Mouse (Mus musculus) liver, embryonic 11.5 days (tissue): Measurements from ENCODE around the gene Ybx3. TPM values are rescaled to one million over a fixed set of nuclear protein-coding genes. Genes with fewer than 3 reads are reported as not detected.

ENCODE experiments used
- ATAC-seq: fragments of 200-750 bp; cut with Nextera tagmentation; replicated peaks from 2 replicates; pipeline ENCODE4 v1.8.0; 2017; ENCODE audit warnings: moderate number of reproducible peaks, mild to moderate bottlenecking, moderate TSS enrichment, moderate library complexity; ENCODE audit not compliant: low FRiP score
- DNase-seq: peaks from one replicate; pipeline ENCODE4 v3.0.0-alpha.2; 2017; ENCODE audit warnings: low spot score
- H3K27ac ChIP-seq: fragments of 300-500 bp; sonication (generic); 2 replicates; pipeline ENCODE4 v1.5.1; 2014; ENCODE audit warnings: mild to moderate bottlenecking, low read depth, low read length, control low read depth
- H3K27me3 ChIP-seq: fragments of 300-500 bp; sonication (generic); replicated peaks from 2 replicates; pipeline ENCODE4 v1.6.1; 2014; ENCODE audit warnings: low read length, mixed read lengths; ENCODE audit not compliant: control insufficient read depth, insufficient read depth
- H3K36me3 ChIP-seq: fragments of 300-500 bp; sonication (generic); 2 replicates; pipeline ENCODE4 v1.6.1; 2014; ENCODE audit warnings: mild to moderate bottlenecking, low read length, moderate library complexity, mixed read lengths; ENCODE audit not compliant: control insufficient read depth, insufficient read depth
- H3K4me1 ChIP-seq: fragments of 300-500 bp; sonication (generic); replicated peaks from 2 replicates; pipeline ENCODE4 v1.6.1; 2014; ENCODE audit warnings: low read length, mixed read lengths; ENCODE audit not compliant: control insufficient read depth, insufficient read depth
- H3K4me2 ChIP-seq: fragments of 300-500 bp; sonication (generic); 2 replicates; pipeline ENCODE4 v1.6.1; 2014; ENCODE audit warnings: mild to moderate bottlenecking, control low read depth, moderate library complexity
- H3K4me3 ChIP-seq: fragments of 300-500 bp; sonication (generic); 2 replicates; pipeline ENCODE4 v1.5.1; 2014; ENCODE audit warnings: low read depth, low read length, control low read depth
- H3K9ac ChIP-seq: fragments of 300-500 bp; sonication (generic); 2 replicates; pipeline ENCODE4 v1.6.1; 2014; ENCODE audit warnings: low read depth, low read length, control low read depth
- H3K9me3 ChIP-seq: fragments of 300-500 bp; sonication (generic); 2 replicates; pipeline ENCODE4 v1.6.1; 2016; ENCODE audit warnings: low read length, inconsistent platforms, mixed read lengths; ENCODE audit not compliant: control insufficient read depth
- WGBS: fragments of 180-500 bp; shearing (Covaris S2); extraction: QIAGEN DNeasy Blood & Tissue Kit; methylation state at CpG from one replicate; pipeline ENCODE4 v1.1.7; 2014; 5-methylcytosine and 5-hydroxymethylcytosine counted together
- polyA plus RNA-seq: library from polyadenylated mRNA; unstranded; fragments of >200 nt; fragmentation: Nextera tagmentation; extraction: Ambion mirVana; gene quantifications from 2 replicates; pipeline ENCODE4 v1.2.1, GENCODE M21; 2014

Ybx3 gene
- polyA plus RNA-seq, 1 experiment from 2014 or later: 125 TPM

- no peak for DNase-seq
- Histone ChIP-seq H3K4me3 (no peak overlapping the region), H3K9ac (no peak overlapping the region), H3K9me3 (no peaks in the 10 kb centered on the region), H3K4me2 (no peak overlapping the region), H3K27me3 (peaks cover 7% of the 10 kb centered on the region; the same call in 1 of the 2 replicates), H3K4me1 (peaks cover 7% of the 10 kb centered on the region), H3K27ac (no peak overlapping the region), H3K36me3 (peaks cover 9% of the 10 kb centered on the region)
- ATAC-seq: peak; percentile 37
- WGBS: 50% methylated on average over 2 of the region's 2 CpGs
These were observed 28.7 kb downstream of the Ybx3 start for GRCm38 (mm10) chr6:131359543-131359942.

GRCm38 (mm10) chr6:131354913-131355312, 33.4 kb downstream of the Ybx3 start:
- Histone ChIP-seq H3K27ac (no peak overlapping the region), H3K4me1 (peaks cover 5% of the 10 kb centered on the region), H3K9ac (no peak overlapping the region), H3K27me3 (peaks cover 11% of the 10 kb centered on the region), H3K9me3 (no peaks in the 10 kb centered on the region), H3K36me3 (no peaks in the 10 kb centered on the region), H3K4me2 (no peak overlapping the region), H3K4me3 (no peak overlapping the region)
- 49% methylated on average over 4 of the region's 4 CpGs for WGBS
- DNase-seq: no peak
- ATAC-seq: no peak

GRCm38 (mm10) chr6:131353352-131353919, 34.8 kb downstream of the Ybx3 start, which contains the start of gene Styk1:
Gene Styk1 (minus strand): TSS chr6:131353597.
- ATAC-seq: peak; percentile 81
- no peaks in the 10 kb centered on the region for H3K36me3 ChIP-seq
- peak within 1 kb of the TSS; percentile 10; the same call in 1 of the 2 replicates for H3K9ac ChIP-seq
- H3K9me3 ChIP-seq: no peaks in the 10 kb centered on the region
- H3K4me2 ChIP-seq: peak within 1 kb of the TSS; percentile 48
- under 1% methylated on average over 16 of the region's 16 CpGs for WGBS
- H3K27ac ChIP-seq: no peak within 1 kb of the TSS
- DNase-seq: peak; percentile 59
- H3K4me1 ChIP-seq: no peaks in the 10 kb centered on the region
- H3K4me3 ChIP-seq: peak within 1 kb of the TSS; percentile 26
- H3K27me3 ChIP-seq: peaks cover 13% of the 10 kb centered on the region

GRCm38 (mm10) chr6:131347026-131347425, 41.2 kb downstream of the Ybx3 start:
- H3K36me3 ChIP-seq: no peaks in the 10 kb centered on the region
- H3K4me1 ChIP-seq: no peaks in the 10 kb centered on the region
- no peak for ATAC-seq
- no peak overlapping the region for H3K27ac ChIP-seq
- no peak overlapping the region for H3K9ac ChIP-seq
- H3K9me3 ChIP-seq: no peaks in the 10 kb centered on the region
- 68% methylated on average over 2 of the region's 2 CpGs for WGBS
- no peak overlapping the region for H3K4me3 ChIP-seq
- no peak for DNase-seq
- H3K27me3 ChIP-seq: peaks cover 2% of the 10 kb centered on the region; the same call in 1 of the 2 replicates
- no peak overlapping the region for H3K4me2 ChIP-seq

GRCm38 (mm10) chr6:131344346-131344745, 43.9 kb downstream of the Ybx3 start:
- 73% methylated on average over 7 of the region's 7 CpGs for WGBS
- Histone ChIP-seq H3K36me3 (no peaks in the 10 kb centered on the region), H3K4me2 (no peak overlapping the region), H3K4me1 (no peaks in the 10 kb centered on the region), H3K27me3 (no peaks in the 10 kb centered on the region; the same call in 1 of the 2 replicates), H3K9ac (no peak overlapping the region), H3K4me3 (no peak overlapping the region), H3K9me3 (no peaks in the 10 kb centered on the region), H3K27ac (no peak overlapping the region)
- no peak for ATAC-seq
- DNase-seq: no peak

GRCm38 (mm10) chr6:131340082-131340481, 48.2 kb downstream of the Ybx3 start:
- no peak overlapping the region for H3K4me3 ChIP-seq
- no peak overlapping the region for H3K27ac ChIP-seq
- H3K9me3 ChIP-seq: no peaks in the 10 kb centered on the region
- no peaks in the 10 kb centered on the region for H3K36me3 ChIP-seq
- WGBS: 59% methylated on average over 3 of the region's 3 CpGs
- H3K4me2 ChIP-seq: no peak overlapping the region
- H3K4me1 ChIP-seq: no peaks in the 10 kb centered on the region
- H3K9ac ChIP-seq: no peak overlapping the region
- ATAC-seq (no peak), DNase-seq (no peak)
- H3K27me3 ChIP-seq: no peaks in the 10 kb centered on the region

GRCm38 (mm10) chr6:131339309-131339708, 49.0 kb downstream of the Ybx3 start:
- Histone ChIP-seq H3K4me3 (no peak overlapping the region), H3K4me2 (no peak overlapping the region), H3K9ac (no peak overlapping the region), H3K9me3 (no peaks in the 10 kb centered on the region), H3K27ac (no peak overlapping the region), H3K4me1 (no peaks in the 10 kb centered on the region), H3K36me3 (no peaks in the 10 kb centered on the region), H3K27me3 (no peaks in the 10 kb centered on the region)
- DNase-seq (no peak), ATAC-seq (no peak)
- 75% methylated on average over 3 of the region's 3 CpGs for WGBS

- Histone ChIP-seq H3K9me3 (no peaks in the 10 kb centered on the region), H3K27ac (no peak overlapping the region), H3K4me2 (no peak overlapping the region), H3K4me3 (no peak overlapping the region), H3K4me1 (no peaks in the 10 kb centered on the region), H3K9ac (no peak overlapping the region), H3K27me3 (no peaks in the 10 kb centered on the region), H3K36me3 (no peaks in the 10 kb centered on the region)
- DNase-seq (no peak), ATAC-seq (no peak)
- 57% methylated on average over 1 of the region's 1 CpGs for WGBS
These were observed 49.5 kb downstream of the Ybx3 start for GRCm38 (mm10) chr6:131338787-131339186.

GRCm38 (mm10) chr6:131327076-131327475, 61.2 kb downstream of the Ybx3 start:
- Histone ChIP-seq H3K4me2 (no peak overlapping the region), H3K4me3 (no peak overlapping the region), H3K27me3 (no peaks in the 10 kb centered on the region), H3K27ac (no peak overlapping the region), H3K4me1 (no peaks in the 10 kb centered on the region), H3K9me3 (no peaks in the 10 kb centered on the region), H3K9ac (no peak overlapping the region), H3K36me3 (no peaks in the 10 kb centered on the region)
- WGBS: 88% methylated on average over 2 of the region's 2 CpGs
- ATAC-seq: no peak
- no peak for DNase-seq
